Mouse (Mus musculus): Measurements from ENCODE around the gene Mpnd. TPM values are rescaled to one million over a fixed set of nuclear protein-coding genes. Genes with fewer than 3 reads are reported as not detected.
A peak's percentile ranks its signal among the peaks of the same experiment; 100 is the strongest.

The Mpnd gene
- total and polyA plus RNA-seq, 2 experiments from 2014 or later, result 110 to 159 TPM

GRCm38 (mm10) chr17:56032127-56032733 lies 26.7 kb downstream of the Mpnd start:
- H3K9ac ChIP-seq, result no peak overlapping the region
- H3K4me3 ChIP-seq (ENCODE audit: low read depth, low read length), result no peak overlapping the region
- 76% methylated on average over 6 of the region's 6 CpGs for WGBS
- H3K4me2 ChIP-seq (ENCODE audit: low read depth), result no peak overlapping the region
- no peak overlapping the region for H3K27ac ChIP-seq (ENCODE audit: low read depth, low read length)
- no peaks in the 10 kb centered on the region for H3K9me3 ChIP-seq (ENCODE audit: low read length)
- no peak for DNase-seq
- no peak for ATAC-seq
- TF ChIP-seq CTCF (IDR thresholded peaks at IDR 0.05; ENCODE audit: low read depth), result no peak
- H3K4me1 ChIP-seq (ENCODE audit: insufficient read depth), result peaks cover 2% of the 10 kb centered on the region; the same call in 1 of the 2 replicates
- peaks cover 12% of the 10 kb centered on the region for H3K36me3 ChIP-seq (ENCODE audit: insufficient read depth)
- H3K27me3 ChIP-seq (ENCODE audit: insufficient read depth, low read length), result no peaks in the 10 kb centered on the region

GRCm38 (mm10) chr17:56032831-56033230 lies 27.3 kb downstream of the Mpnd start:
- peaks cover 2% of the 10 kb centered on the region; the same call in 1 of the 2 replicates for H3K4me1 ChIP-seq (ENCODE audit: insufficient read depth)
- TF ChIP-seq CTCF (IDR thresholded peaks at IDR 0.05; ENCODE audit: low read depth), result no peak
- no peak overlapping the region for H3K4me3 ChIP-seq (ENCODE audit: low read depth, low read length)
- WGBS, result 77% methylated on average over 7 of the region's 7 CpGs
- no peak for DNase-seq
- H3K27ac ChIP-seq (ENCODE audit: low read depth, low read length), result no peak overlapping the region
- H3K27me3 ChIP-seq (ENCODE audit: insufficient read depth, low read length), result no peaks in the 10 kb centered on the region
- peak overlapping the region; percentile 6; the same call in 1 of the 2 replicates for H3K9ac ChIP-seq
- no peak overlapping the region for H3K4me2 ChIP-seq (ENCODE audit: low read depth)
- H3K9me3 ChIP-seq (ENCODE audit: low read length), result no peaks in the 10 kb centered on the region
- ATAC-seq, result no peak
- peaks cover 12% of the 10 kb centered on the region for H3K36me3 ChIP-seq (ENCODE audit: insufficient read depth)

GRCm38 (mm10) chr17:56034040-56034725 lies 28.7 kb downstream of the Mpnd start:
- 91% methylated on average over 7 of the region's 7 CpGs for WGBS
- no peak overlapping the region for H3K9ac ChIP-seq
- H3K4me3 ChIP-seq (ENCODE audit: low read depth, low read length), result no peak overlapping the region
- H3K27me3 ChIP-seq (ENCODE audit: insufficient read depth, low read length), result no peaks in the 10 kb centered on the region
- H3K9me3 ChIP-seq (ENCODE audit: low read length), result no peaks in the 10 kb centered on the region
- H3K4me2 ChIP-seq (ENCODE audit: low read depth), result no peak overlapping the region
- DNase-seq (no peak), ATAC-seq (no peak)
- no peak for TF ChIP-seq CTCF (IDR thresholded peaks at IDR 0.05; ENCODE audit: low read depth)
- peaks cover 12% of the 10 kb centered on the region for H3K36me3 ChIP-seq (ENCODE audit: insufficient read depth)
- H3K27ac ChIP-seq (ENCODE audit: low read depth, low read length), result no peak overlapping the region
- H3K4me1 ChIP-seq (ENCODE audit: insufficient read depth), result peaks cover 2% of the 10 kb centered on the region; the same call in 1 of the 2 replicates

GRCm38 (mm10) chr17:56034726-56035100 lies 29.2 kb downstream of the Mpnd start:
- ATAC-seq (no peak), DNase-seq (no peak)
- Histone ChIP-seq H3K9me3 (ENCODE audit: low read length) (no peaks in the 10 kb centered on the region), H3K27me3 (ENCODE audit: insufficient read depth, low read length) (no peaks in the 10 kb centered on the region), H3K27ac (ENCODE audit: low read depth, low read length) (no peak overlapping the region), H3K4me2 (ENCODE audit: low read depth) (no peak overlapping the region), H3K9ac (no peak overlapping the region), H3K4me1 (ENCODE audit: insufficient read depth) (peaks cover 2% of the 10 kb centered on the region; the same call in 1 of the 2 replicates), H3K4me3 (ENCODE audit: low read depth, low read length) (no peak overlapping the region), H3K36me3 (ENCODE audit: insufficient read depth) (peaks cover 12% of the 10 kb centered on the region)
- 91% methylated on average over 6 of the region's 6 CpGs for WGBS
- no peak for TF ChIP-seq CTCF (IDR thresholded peaks at IDR 0.05; ENCODE audit: low read depth)

GRCm38 (mm10) chr17:56035216-56035615 lies 29.7 kb downstream of the Mpnd start:
- DNase-seq, result no peak
- 81% methylated on average over 4 of the region's 4 CpGs for WGBS
- Histone ChIP-seq H3K4me1 (ENCODE audit: insufficient read depth) (peaks cover 2% of the 10 kb centered on the region; the same call in 1 of the 2 replicates), H3K4me3 (ENCODE audit: low read depth, low read length) (no peak overlapping the region; the same call in 1 of the 2 replicates), H3K9me3 (ENCODE audit: low read length) (no peaks in the 10 kb centered on the region), H3K36me3 (ENCODE audit: insufficient read depth) (peaks cover 12% of the 10 kb centered on the region), H3K4me2 (ENCODE audit: low read depth) (peak overlapping the region; percentile 53), H3K27ac (ENCODE audit: low read depth, low read length) (no peak overlapping the region), H3K27me3 (ENCODE audit: insufficient read depth, low read length) (no peaks in the 10 kb centered on the region), H3K9ac (0 out of 2 replicates have a peak overlapping the region, but pooled peaks have one; percentile 68)
- no peak for ATAC-seq
- TF ChIP-seq CTCF (IDR thresholded peaks at IDR 0.05; ENCODE audit: low read depth), result no peak

- peaks cover 9% of the 10 kb centered on the region for H3K36me3 ChIP-seq (ENCODE audit: insufficient read depth)
- peak; percentile 91 for ATAC-seq
- H3K27me3 ChIP-seq (ENCODE audit: insufficient read depth, low read length), result no peaks in the 10 kb centered on the region
- peak; percentile 100 for DNase-seq
- peak; percentile 100 for TF ChIP-seq CTCF (IDR thresholded peaks at IDR 0.05; ENCODE audit: low read depth)
- WGBS, result under 1% methylated on average over 74 of the region's 74 CpGs
- peak within 1 kb of the TSS; percentile 82 for H3K27ac ChIP-seq (ENCODE audit: low read depth, low read length)
- H3K4me1 ChIP-seq (ENCODE audit: insufficient read depth), result peaks cover 8% of the 10 kb centered on the region; the same call in 1 of the 2 replicates
- H3K9ac ChIP-seq, result peak within 1 kb of the TSS; percentile 68
- peak within 1 kb of the TSS; percentile 53 for H3K4me2 ChIP-seq (ENCODE audit: low read depth)
- H3K9me3 ChIP-seq (ENCODE audit: low read length), result no peaks in the 10 kb centered on the region
- H3K4me3 ChIP-seq (ENCODE audit: low read depth, low read length), result peak within 1 kb of the TSS; percentile 71
Observed at GRCm38 (mm10) chr17:56036176-56036900, 30.8 kb downstream of the Mpnd start, which contains the start of gene Sh3gl1. Sh3gl1 (minus strand) TSS chr17:56036635.

Data from forebrain, postnatal 0 days (tissue).